Mouse (Mus musculus) bone marrow, adult 2 months (tissue): ENCODE data around the gene Lgals8. TPM values are rescaled to one million over a fixed set of nuclear protein-coding genes. Genes with fewer than 3 reads are reported as not detected.

ENCODE experiments used
- H3K27ac ChIP-seq: fragments of 200-500 bp; 2 replicates; pipeline ENCODE4 v1.5.1; 2012; ENCODE audit warnings: low read depth, mild to moderate bottlenecking, control low read depth, inconsistent platforms, low read length; ENCODE audit not compliant: control insufficient read depth, poor library complexity, insufficient read depth
- H3K4me1 ChIP-seq: fragments of 200-500 bp; 2 replicates; pipeline ENCODE4 v1.6.1; 2011; ENCODE audit warnings: low read length; ENCODE audit not compliant: control insufficient read depth, insufficient read depth
- H3K4me3 ChIP-seq: fragments of 200-500 bp; replicated peaks from 2 replicates; pipeline ENCODE3; 2011; ENCODE audit warnings: mild to moderate bottlenecking, low read depth, low read length, control low read depth; ENCODE audit not compliant: control insufficient read depth
- CTCF ChIP-seq: fragments of 200-500 bp; IDR thresholded peaks from 2 replicates; pipeline ENCODE4 v1.5.1; 2011; ENCODE audit warnings: low read length, control low read depth; ENCODE audit not compliant: control insufficient read depth, insufficient read depth
- POLR2A ChIP-seq: fragments of 200-500 bp; IDR thresholded peaks from 2 replicates; pipeline ENCODE4 v1.6.1; 2011; ENCODE audit warnings: low read depth, mild to moderate bottlenecking, control low read depth, low read length, borderline replicate concordance; ENCODE audit not compliant: control insufficient read depth
- WGBS: fragments of 180-500 bp; shearing (Covaris S2); methylation state at CpG from one replicate; pipeline ENCODE4 v1.1.7; 2018; 5-methylcytosine and 5-hydroxymethylcytosine counted together
- polyA plus RNA-seq: library from polyadenylated mRNA; stranded (reverse); fragments of >200 nt; gene quantifications from 2 replicates; pipeline ENCODE4 v1.2.4, GENCODE M21; 2011; ENCODE audit warnings: low replicate concordance; ENCODE audit not compliant: missing spikeins, insufficient read depth, insufficient read length

The Lgals8 gene
- polyA plus RNA-seq, 1 experiment = 23.6 TPM

DNA sequence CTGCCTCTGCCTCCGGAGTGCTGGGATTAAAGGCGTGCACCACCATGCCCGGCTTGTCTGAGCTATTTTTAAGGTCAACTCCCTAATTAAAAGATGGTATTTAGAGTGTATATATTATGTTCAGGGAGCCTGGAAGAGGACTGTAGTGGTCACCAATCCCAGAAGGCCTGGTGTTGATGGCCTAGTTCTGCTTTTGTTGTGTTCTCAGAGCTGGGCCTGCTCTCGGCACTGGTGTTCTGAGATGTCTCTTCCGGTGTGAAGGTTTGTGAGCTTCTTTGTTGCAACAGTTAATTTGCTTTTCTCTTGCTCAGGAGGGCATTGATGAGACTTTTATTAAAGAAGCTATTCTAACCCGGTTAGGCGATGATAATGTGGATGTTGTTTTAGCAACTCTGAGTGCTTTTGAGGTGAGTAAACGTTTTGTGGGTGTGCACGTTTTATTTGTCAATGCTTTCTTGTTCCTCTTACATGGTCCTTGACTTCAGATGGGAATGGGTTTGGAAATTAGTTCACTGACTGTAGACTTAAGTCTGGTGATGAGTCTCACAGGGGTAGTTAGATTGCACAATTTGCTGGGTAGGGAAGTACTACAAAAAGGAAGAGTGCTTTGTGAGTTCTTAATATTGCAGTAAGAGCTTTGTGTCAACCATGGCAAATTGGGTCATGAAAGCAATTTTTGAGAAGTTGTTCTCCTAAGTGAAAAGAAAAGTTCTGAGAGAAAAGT is 56.2 kb downstream of the Lgals8 start:
- Histone ChIP-seq H3K27ac (peak overlapping the region; percentile 72; the same call in 1 of the 2 replicates), H3K4me1 (peaks cover 7% of the 10 kb centered on the region), H3K4me3 (no peak overlapping the region)
- TF ChIP-seq CTCF (no peak), POLR2A (no peak)
- 51% methylated on average over 9 of the region's 9 CpGs for WGBS

DNA sequence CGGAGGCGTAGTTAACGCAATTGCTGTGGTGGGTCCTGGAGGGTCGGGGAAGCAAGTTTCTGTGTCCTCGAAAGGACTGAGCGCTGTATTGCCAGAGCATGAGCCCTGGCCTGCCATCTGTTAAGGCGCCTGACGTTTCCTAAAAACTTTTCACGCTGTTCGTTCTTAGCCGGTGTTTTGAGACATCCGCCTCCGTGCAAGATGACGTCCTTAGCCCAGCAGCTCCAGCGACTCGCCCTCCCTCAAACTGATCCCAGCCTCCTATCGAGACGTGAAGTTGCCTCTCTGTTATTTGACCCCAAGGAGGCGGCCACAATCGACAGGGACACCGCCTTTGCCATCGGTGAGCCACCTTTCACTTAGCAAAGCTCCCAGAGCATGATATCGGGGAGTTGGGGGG is 69.2 kb downstream of the Lgals8 start:
- 0 out of 2 replicates have a peak overlapping the region, but pooled peaks have one; percentile 6 for H3K27ac ChIP-seq
- H3K4me1 ChIP-seq = no peaks in the 10 kb centered on the region
- under 1% methylated on average over 23 of the region's 23 CpGs for WGBS
- peak overlapping the region; percentile 95 for H3K4me3 ChIP-seq
- no peak for TF ChIP-seq CTCF
- TF ChIP-seq POLR2A = no peak

DNA sequence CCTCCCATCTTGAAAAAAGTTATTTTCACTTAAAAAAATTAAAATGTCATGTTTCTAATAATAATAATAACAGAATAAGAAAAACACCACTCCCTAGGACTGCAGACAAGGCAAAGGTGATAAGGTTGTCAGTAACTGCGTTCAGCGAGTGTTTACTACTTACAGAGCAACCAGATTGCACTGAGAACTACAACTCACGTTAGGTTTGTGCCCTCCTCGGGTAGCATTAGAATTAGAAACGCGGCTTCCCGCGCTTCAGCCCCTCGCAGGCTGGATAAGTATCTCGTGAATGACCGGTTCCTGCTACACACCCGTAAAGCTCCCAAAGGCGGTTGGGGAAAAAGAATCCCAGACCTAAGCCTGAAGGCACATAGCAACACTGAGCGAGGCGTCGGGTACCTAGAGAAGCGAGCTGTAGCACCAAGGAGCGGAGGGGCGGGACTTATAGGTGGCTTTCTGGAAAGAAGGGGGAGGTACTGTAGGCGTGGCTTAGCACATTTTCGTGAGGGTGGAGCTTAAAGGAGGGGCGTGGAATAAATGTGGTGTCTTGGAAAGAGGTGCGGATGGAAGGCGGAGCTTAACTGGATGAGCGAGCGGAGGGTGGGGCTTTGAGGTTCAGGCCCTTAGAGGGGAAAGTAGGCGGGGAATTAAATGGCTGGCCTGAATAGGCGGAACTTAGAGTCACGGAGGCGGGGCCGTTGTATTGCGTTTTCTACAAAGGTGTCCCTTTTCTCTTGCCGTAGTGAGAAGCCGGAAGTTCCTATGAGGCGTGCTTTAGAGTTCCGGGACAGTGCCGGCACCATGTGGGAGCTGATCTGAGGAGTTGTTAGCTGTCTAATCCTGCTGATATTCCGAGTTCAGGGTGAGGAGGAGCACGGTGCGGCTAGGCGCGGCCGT is 69.9 kb downstream of the Lgals8 start, which contains the start of gene Heatr1:
TSS of gene Heatr1 (plus strand) at position 419 of the 897 bp plus-strand sequence.
- peak within 1 kb of the TSS; percentile 95 for H3K4me3 ChIP-seq
- peak within 1 kb of the TSS; percentile 29; the same call in 1 of the 2 replicates for H3K27ac ChIP-seq
- WGBS = under 1% methylated on average over 43 of the region's 43 CpGs
- TF ChIP-seq POLR2A = no peak
- TF ChIP-seq CTCF = no peak
- H3K4me1 ChIP-seq = no peaks in the 10 kb centered on the region

Other genes with a start within 250 kb of the Lgals8 start
- gene Mtr, start 206.8 kb downstream of the Lgals8 start, polyA plus RNA-seq = 10.9 and 16.4 TPM in 2 replicates
- gene Actn2, start 124.2 kb downstream of the Lgals8 start, polyA plus RNA-seq = 1.5 and 4.0 TPM in 2 replicates
- gene Heatr1, start 69.9 kb downstream of the Lgals8 start, polyA plus RNA-seq = 8.1 and 10.0 TPM in 2 replicates
- gene Edaradd, start 55.5 kb upstream of the Lgals8 start, polyA plus RNA-seq = 0.92 and 2.6 TPM in 2 replicates
- 3.7 and 6.7 TPM in 2 replicates for gene Ero1lb, start 100.9 kb upstream of the Lgals8 start, polyA plus RNA-seq